Mouse (Mus musculus) spleen, adult 2 months (tissue): ENCODE measurements around the gene Cdc37. TPM values are rescaled to one million over a fixed set of nuclear protein-coding genes. Genes with fewer than 3 reads are reported as not detected.

Experiments
- DNase-seq, 2 experiments: peaks; one replicate each; pipeline versions ENCODE4 v3.0.0 to v3.0.0-alpha.2; 2012 to 2021; ENCODE audit warnings: low spot score in 2 of 2, low read depth in 1 of 2
- H3K27ac ChIP-seq: fragments of 200-500 bp; 2 replicates; pipeline ENCODE4 v1.5.1; 2012; ENCODE audit warnings: low read length, inconsistent platforms; ENCODE audit not compliant: insufficient read depth
- H3K27me3 ChIP-seq: fragments of 200-500 bp; 2 replicates; pipeline ENCODE4 v1.6.1; 2012; ENCODE audit warnings: mild to moderate bottlenecking, moderate library complexity, low read length, inconsistent platforms; ENCODE audit not compliant: control insufficient read depth, insufficient read depth
- H3K36me3 ChIP-seq: fragments of 200-500 bp; 2 replicates; pipeline ENCODE4 v1.6.1; 2012; ENCODE audit warnings: mild to moderate bottlenecking, low read length, inconsistent platforms; ENCODE audit not compliant: control insufficient read depth, insufficient read depth
- H3K4me1 ChIP-seq: fragments of 200-500 bp; 2 replicates; pipeline ENCODE4 v1.6.1; 2011; ENCODE audit warnings: inconsistent platforms; ENCODE audit not compliant: control insufficient read depth, insufficient read depth, insufficient read length
- H3K4me3 ChIP-seq: fragments of 200-500 bp; 2 replicates; pipeline ENCODE4 v1.5.1; 2011; ENCODE audit warnings: mild to moderate bottlenecking, inconsistent platforms; ENCODE audit not compliant: insufficient read depth, insufficient read length; ENCODE audit errors: extremely low read depth
- CTCF ChIP-seq: fragments of 200-500 bp; IDR thresholded peaks from 2 replicates; pipeline ENCODE4 v1.5.1; 2011; ENCODE audit warnings: mild to moderate bottlenecking, inconsistent platforms; ENCODE audit not compliant: insufficient read depth, insufficient read length, insufficient replicate concordance; ENCODE audit errors: extremely low read depth
- POLR2A ChIP-seq: fragments of 200-500 bp; IDR thresholded peaks from 2 replicates; pipeline ENCODE4 v1.6.1; 2011; ENCODE audit warnings: low read depth, low read length, inconsistent platforms
- WGBS: fragments of 180-500 bp; shearing (Covaris S2); methylation state at CpG from one replicate; pipeline ENCODE4 v1.1.7; 2018; 5-methylcytosine and 5-hydroxymethylcytosine counted together
- polyA plus RNA-seq: library from polyadenylated mRNA; depleted of rRNA; stranded (reverse); fragments of >200 nt; gene quantifications from 2 replicates; pipeline ENCODE4 v1.2.3, GENCODE M21; 2012

Cdc37 gene
- polyA plus RNA-seq, 1 experiment: 44.7 TPM

DNA sequence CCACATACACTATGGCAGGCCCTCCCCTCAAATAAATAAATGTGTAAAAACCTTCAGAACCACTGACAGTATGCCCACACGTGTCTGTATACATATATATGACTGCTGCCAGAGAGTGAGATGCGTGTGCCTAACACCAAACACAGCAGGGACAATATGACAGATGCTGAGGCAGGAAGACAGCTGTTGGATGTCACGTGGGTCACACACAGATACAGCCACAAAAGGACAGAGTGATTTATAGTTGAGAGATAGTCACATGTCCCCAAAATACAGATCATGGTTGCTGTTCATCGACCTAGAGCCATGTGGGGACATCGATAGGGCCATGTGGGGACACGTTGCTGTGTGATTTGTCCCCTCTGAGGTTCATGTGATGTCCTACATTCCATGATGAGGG, 32.7 kb downstream of the Cdc37 start:
- Histone ChIP-seq H3K27me3 (no peaks in the 10 kb centered on the region), H3K27ac (no peak overlapping the region), H3K36me3 (peaks cover 21% of the 10 kb centered on the region), H3K4me3 (no peak overlapping the region), H3K4me1 (no peaks in the 10 kb centered on the region)
- no peak for DNase-seq
- 79% methylated on average over 6 of the region's 6 CpGs for WGBS
- no peak for TF ChIP-seq POLR2A
- no peak for TF ChIP-seq CTCF

DNA sequence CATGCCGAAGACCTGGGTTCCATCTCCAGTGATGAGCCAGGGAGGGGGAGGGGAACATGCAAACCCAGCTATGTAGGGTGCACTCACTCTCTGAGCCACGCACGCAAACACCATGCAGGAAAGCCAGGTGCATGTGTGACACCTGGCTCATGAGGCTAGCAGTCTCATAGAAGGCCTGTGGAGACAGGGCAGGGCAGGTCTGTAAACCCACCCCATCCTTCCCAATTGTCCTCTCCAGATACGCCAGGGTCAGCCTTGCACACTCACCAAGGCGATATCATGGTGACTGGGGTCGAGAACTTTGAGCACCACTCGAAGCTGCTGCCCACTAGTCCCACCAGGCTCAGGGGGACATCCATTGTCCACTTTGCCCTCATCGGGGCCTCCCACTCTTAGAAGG, 34.7 kb downstream of the Cdc37 start:
- Histone ChIP-seq H3K27me3 (no peaks in the 10 kb centered on the region), H3K4me1 (no peaks in the 10 kb centered on the region), H3K4me3 (no peak overlapping the region), H3K36me3 (peaks cover 11% of the 10 kb centered on the region), H3K27ac (no peak overlapping the region)
- TF ChIP-seq CTCF: no peak
- TF ChIP-seq POLR2A: no peak
- WGBS: 92% methylated on average over 8 of the region's 8 CpGs
- no peak for DNase-seq

DNA sequence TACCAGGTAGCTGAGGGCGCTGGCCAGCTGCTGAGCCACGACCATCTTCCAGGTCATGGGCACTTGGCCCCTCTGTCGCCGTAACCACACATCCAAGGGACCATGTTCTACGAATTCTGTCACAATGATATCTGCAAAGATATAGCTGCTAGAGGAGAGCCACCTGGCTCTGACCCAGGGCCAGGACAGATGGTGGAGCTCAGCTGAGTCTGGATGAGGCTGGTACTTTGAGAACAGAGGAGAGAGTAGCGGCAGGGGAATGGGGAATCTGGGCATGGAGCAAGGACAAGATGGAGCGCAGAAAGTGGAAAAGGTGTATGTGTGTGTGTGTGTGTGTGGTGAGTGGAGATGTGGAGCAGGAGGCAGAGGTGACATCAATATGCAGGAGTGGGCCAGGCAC, 35.6 kb downstream of the Cdc37 start:
- Histone ChIP-seq H3K4me1 (no peaks in the 10 kb centered on the region), H3K4me3 (no peak overlapping the region), H3K36me3 (peaks cover 13% of the 10 kb centered on the region), H3K27ac (no peak overlapping the region), H3K27me3 (no peaks in the 10 kb centered on the region)
- 93% methylated on average over 7 of the region's 7 CpGs for WGBS
- no peak for TF ChIP-seq POLR2A
- no peak for TF ChIP-seq CTCF
- DNase-seq: no peak

DNA sequence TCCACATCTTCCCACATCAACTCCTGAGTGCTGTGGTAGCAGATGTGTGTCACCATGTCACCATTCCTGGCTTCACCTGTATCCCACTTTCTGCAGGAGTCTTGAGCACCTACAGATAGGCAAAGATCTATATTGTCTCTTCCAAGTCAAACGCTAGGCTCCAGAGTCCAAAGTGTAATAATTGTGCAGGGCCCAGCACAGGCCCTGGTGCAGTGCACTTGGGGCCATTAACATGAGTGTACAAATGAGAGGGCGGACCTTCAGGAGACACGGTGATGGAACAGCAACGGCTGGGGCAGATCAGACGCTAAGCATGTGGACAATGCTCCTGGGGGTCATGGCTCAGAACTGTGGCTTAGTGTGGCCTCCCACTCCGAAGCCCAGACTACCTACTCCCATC, 36.0 kb downstream of the Cdc37 start:
- no peaks in the 10 kb centered on the region for H3K4me1 ChIP-seq
- TF ChIP-seq CTCF (no peak), POLR2A (no peak)
- no peak for DNase-seq
- H3K36me3 ChIP-seq: peaks cover 16% of the 10 kb centered on the region
- no peak overlapping the region for H3K27ac ChIP-seq
- WGBS: 94% methylated on average over 6 of the region's 6 CpGs
- no peaks in the 10 kb centered on the region for H3K27me3 ChIP-seq
- no peak overlapping the region for H3K4me3 ChIP-seq

DNA sequence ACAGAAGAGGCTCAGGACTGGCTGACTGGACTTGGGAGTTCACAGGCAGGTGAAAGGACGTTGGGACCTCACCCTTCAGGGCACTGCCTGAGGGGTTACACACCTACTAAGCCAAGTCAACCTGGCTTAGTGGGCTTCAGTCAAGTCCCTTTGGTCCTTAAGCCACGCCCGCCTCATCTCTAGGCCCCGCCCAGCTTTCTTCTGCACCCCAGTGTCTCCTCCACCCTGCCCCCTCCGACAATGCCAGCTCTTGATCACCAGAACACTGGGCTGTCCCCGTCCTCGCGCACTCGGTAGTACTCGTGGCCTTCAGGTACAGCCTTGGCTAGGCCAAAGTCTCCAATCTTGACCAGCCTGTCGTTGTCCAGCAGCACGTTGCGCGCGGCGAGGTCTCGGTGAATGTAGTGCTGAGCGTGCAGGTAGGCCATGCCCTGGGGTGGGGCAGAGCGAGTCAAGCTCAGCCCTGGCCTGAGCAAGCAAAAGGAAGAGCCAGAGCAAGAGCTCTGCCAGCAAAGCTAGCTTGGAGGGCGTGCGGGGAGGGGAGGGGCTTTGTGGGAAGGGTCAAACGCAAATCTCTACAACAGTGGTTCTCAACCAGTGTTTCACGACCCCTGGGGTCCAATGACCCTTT, 42.1 kb downstream of the Cdc37 start:
- no peak for DNase-seq
- no peaks in the 10 kb centered on the region for H3K27me3 ChIP-seq
- no peaks in the 10 kb centered on the region for H3K4me1 ChIP-seq
- TF ChIP-seq CTCF (no peak), POLR2A (no peak)
- no peak overlapping the region for H3K27ac ChIP-seq
- WGBS: 89% methylated on average over 23 of the region's 23 CpGs
- peaks cover 12% of the 10 kb centered on the region for H3K36me3 ChIP-seq
- H3K4me3 ChIP-seq: no peak overlapping the region

DNA sequence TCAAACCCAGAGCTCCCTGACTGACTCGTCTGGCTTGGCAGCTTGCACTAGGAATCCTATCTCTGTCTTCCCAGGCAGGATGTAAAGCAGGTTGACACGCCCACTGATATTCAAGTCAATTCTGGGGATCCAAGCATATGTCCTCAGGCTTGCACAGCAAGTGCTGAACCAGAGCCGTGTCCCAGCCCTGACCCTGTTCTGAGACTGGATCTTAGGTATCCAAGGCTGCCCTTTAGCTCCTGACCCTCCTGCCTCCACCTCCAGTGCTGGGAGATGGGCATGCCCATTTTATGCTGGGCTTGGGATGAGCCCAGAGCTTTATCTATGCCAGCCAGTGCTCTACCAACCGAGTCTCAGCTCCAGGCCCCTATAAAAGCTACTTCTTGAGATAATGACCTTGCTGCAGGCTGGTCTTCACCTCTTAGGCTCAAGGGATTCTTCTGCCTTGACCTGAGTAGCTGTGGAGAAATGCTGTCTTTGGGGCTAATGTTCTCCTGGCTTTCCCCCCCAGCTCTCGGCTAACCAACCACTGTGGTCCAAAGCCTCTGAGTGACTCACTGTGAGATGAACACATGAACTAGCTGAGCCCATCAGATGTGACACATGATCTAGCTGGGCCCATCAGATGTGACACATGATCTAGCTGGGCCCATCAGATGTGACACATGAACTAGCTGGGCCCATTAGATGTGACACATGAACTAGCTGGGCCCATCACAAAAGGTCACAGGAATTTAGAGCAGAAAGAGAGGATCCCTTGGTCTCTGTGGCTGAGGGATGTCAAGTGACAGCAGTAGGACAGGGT, 43.8 kb downstream of the Cdc37 start:
- H3K4me1 ChIP-seq: no peaks in the 10 kb centered on the region
- 78% methylated on average over 5 of the region's 5 CpGs for WGBS
- no peaks in the 10 kb centered on the region for H3K27me3 ChIP-seq
- no peak for DNase-seq
- H3K36me3 ChIP-seq: peaks cover 12% of the 10 kb centered on the region
- H3K27ac ChIP-seq: peak overlapping the region; percentile 32; the same call in 1 of the 2 replicates
- TF ChIP-seq CTCF (no peak), POLR2A (no peak)
- no peak overlapping the region for H3K4me3 ChIP-seq

DNA sequence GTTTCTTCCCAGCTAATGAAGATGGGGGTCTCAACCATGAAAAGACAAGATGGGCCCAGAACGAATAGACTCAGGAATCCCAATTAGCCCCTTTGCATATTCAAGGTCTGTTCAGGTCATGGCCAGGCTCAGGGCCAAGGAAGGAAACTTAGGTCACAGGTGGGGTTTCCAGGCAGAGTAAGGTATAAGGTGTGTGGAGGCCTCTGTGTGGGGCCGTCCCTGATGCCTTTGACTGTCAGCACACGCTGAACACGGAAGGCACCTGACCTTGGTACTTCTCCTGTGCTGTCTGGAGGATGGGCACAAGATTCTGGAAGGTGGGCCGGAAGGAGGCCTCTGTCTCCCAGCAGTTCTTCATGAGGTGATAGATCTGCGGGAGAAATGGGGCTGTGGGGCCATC, 45.0 kb downstream of the Cdc37 start:
- no peak for TF ChIP-seq POLR2A
- TF ChIP-seq CTCF: no peak
- 90% methylated on average over 6 of the region's 6 CpGs for WGBS

More for the DNA sequence above, 45.0 kb downstream of the Cdc37 start:
- peaks cover 10% of the 10 kb centered on the region for H3K36me3 ChIP-seq
- no peak for DNase-seq
- H3K27ac ChIP-seq: no peak overlapping the region
- H3K27me3 ChIP-seq: no peaks in the 10 kb centered on the region
- H3K4me3 ChIP-seq: no peak overlapping the region
- H3K4me1 ChIP-seq: no peaks in the 10 kb centered on the region
